In the genomic region with DNA sequence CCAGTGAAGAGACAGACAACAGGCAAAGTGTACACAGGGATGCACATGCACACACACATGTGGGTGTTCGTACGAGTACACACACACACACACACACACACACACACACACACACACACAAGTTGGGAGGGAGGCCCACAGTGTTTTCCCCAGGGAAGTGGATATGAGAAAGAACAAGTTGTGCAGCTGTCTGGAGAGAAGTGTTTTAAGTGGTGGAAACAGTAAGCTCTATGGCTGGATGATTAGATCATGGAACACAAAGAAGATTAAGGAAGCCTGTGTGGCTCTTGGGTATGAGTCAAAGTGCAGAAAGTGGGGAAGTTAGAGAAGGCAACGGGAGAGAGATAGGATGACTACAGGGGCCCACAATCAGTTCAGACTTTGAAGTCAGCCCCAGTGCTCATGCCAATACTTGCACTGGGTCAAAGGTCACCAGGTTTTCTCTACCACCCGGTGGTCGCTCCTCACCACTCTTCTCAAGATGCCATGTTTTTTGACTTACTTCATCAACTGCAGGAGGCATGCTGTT, we compare ENCODE assay signal across 23 mouse cellular contexts.
DNase-seq lines count a peak whose midpoint lies in the region; ATAC-seq and TF ChIP-seq lines count a peak whose summit lies in the region.
"Had no signal": no experiment of that assay in that cellular context is flagged by ENCODE, and none has a peak within 500 bp of the region (broad histone marks: within the 10 kb centered on the region; RNA-seq: fewer than 3 reads in every experiment).

No protein-coding gene starts in this region.

- no peak for TF ChIP-seq CTCF in intestine, postnatal 0 days (IDR thresholded peaks at IDR 0.05; ENCODE audit: low read depth)

- WGBS in embryonic facial prominence, embryonic 14.5 days, result 61% methylated on average over 5 of the region's 5 CpGs
- WGBS in embryonic facial prominence, embryonic 10.5 days, result 70% methylated on average over 5 of the region's 5 CpGs
- 55% methylated on average over 5 of the region's 5 CpGs for WGBS in intestine, embryonic 14.5 days
- 52% methylated on average over 5 of the region's 5 CpGs for WGBS in intestine, postnatal 0 days
- 51% methylated on average over 5 of the region's 5 CpGs for WGBS in heart, embryonic 16.5 days
- 72% methylated on average over 5 of the region's 5 CpGs for WGBS in midbrain, embryonic 13.5 days

- no peak overlapping the region for H3K9ac ChIP-seq in embryonic facial prominence, embryonic 14.5 days (ENCODE audit: low read depth, low read length)
- H3K9ac ChIP-seq in intestine, embryonic 14.5 days (ENCODE audit: low read length), result no peak overlapping the region
- no peak overlapping the region for H3K9ac ChIP-seq in intestine, postnatal 0 days (ENCODE audit: low read depth, low read length)
- H3K9ac ChIP-seq in heart, embryonic 16.5 days (ENCODE audit: low read length), result no peak overlapping the region
- no peak overlapping the region for H3K9ac ChIP-seq in midbrain, embryonic 13.5 days (replicated peaks)
- H3K9ac ChIP-seq: embryonic facial prominence, embryonic 13.5 days; limb, embryonic 13.5 days; liver, embryonic 12.5 days; midbrain, embryonic 15.5 days; neural tube, embryonic 12.5 days had no signal

- no peak overlapping the region for H3K4me2 ChIP-seq in embryonic facial prominence, embryonic 14.5 days (ENCODE audit: low read depth, low read length)
- H3K4me2 ChIP-seq in intestine, embryonic 14.5 days (ENCODE audit: low read length), result no peak overlapping the region
- H3K4me2 ChIP-seq in intestine, postnatal 0 days (replicated peaks; ENCODE audit: low read depth), result no peak overlapping the region
- no peak overlapping the region for H3K4me2 ChIP-seq in heart, embryonic 16.5 days (ENCODE audit: low read depth, low read length)
- no peak overlapping the region for H3K4me2 ChIP-seq in midbrain, embryonic 13.5 days (replicated peaks)
- H3K4me2 ChIP-seq: embryonic facial prominence, embryonic 13.5 days; limb, embryonic 13.5 days; liver, embryonic 12.5 days; midbrain, embryonic 15.5 days; neural tube, embryonic 12.5 days had no signal

- H3K27me3 ChIP-seq in embryonic facial prominence, embryonic 14.5 days (replicated peaks; ENCODE audit: control insufficient read depth, insufficient read depth, low read length), result no peaks in the 10 kb centered on the region
- H3K27me3 ChIP-seq in embryonic facial prominence, embryonic 10.5 days (replicated peaks; ENCODE audit: low read depth, poor library complexity, severe bottlenecking), result no peaks in the 10 kb centered on the region
- H3K27me3 ChIP-seq in intestine, embryonic 14.5 days (replicated peaks; ENCODE audit: control insufficient read depth, insufficient read depth, low read length), result no peaks in the 10 kb centered on the region
- no peaks in the 10 kb centered on the region for H3K27me3 ChIP-seq in intestine, postnatal 0 days (replicated peaks; ENCODE audit: control insufficient read depth, insufficient read depth, low read length)
- no peaks in the 10 kb centered on the region for H3K27me3 ChIP-seq in heart, embryonic 16.5 days (ENCODE audit: control insufficient read depth, insufficient read depth, low read length)
- no peaks in the 10 kb centered on the region for H3K27me3 ChIP-seq in midbrain, embryonic 13.5 days
- H3K27me3 ChIP-seq: embryonic facial prominence, embryonic 13.5 days; limb, embryonic 13.5 days; liver, embryonic 12.5 days; midbrain, embryonic 15.5 days; neural tube, embryonic 12.5 days had no signal

- no peaks in the 10 kb centered on the region for H3K36me3 ChIP-seq in embryonic facial prominence, embryonic 14.5 days (ENCODE audit: control insufficient read depth, insufficient read depth, low read length)
- no peaks in the 10 kb centered on the region for H3K36me3 ChIP-seq in embryonic facial prominence, embryonic 10.5 days (replicated peaks)
- H3K36me3 ChIP-seq in intestine, embryonic 14.5 days (ENCODE audit: control insufficient read depth, insufficient read depth, low read length), result no peaks in the 10 kb centered on the region
- H3K36me3 ChIP-seq in intestine, postnatal 0 days (ENCODE audit: control insufficient read depth, insufficient read depth), result no peaks in the 10 kb centered on the region
- H3K36me3 ChIP-seq in heart, embryonic 16.5 days (ENCODE audit: control insufficient read depth, insufficient read depth), result no peaks in the 10 kb centered on the region
- no peaks in the 10 kb centered on the region for H3K36me3 ChIP-seq in midbrain, embryonic 13.5 days
- H3K36me3 ChIP-seq: embryonic facial prominence, embryonic 13.5 days; limb, embryonic 13.5 days; liver, embryonic 12.5 days; midbrain, embryonic 15.5 days; neural tube, embryonic 12.5 days had no signal

- peaks cover 6% of the 10 kb centered on the region; the same call in 1 of the 2 replicates for H3K9me3 ChIP-seq in embryonic facial prominence, embryonic 14.5 days (ENCODE audit: control insufficient read depth, low read length)
- no peaks in the 10 kb centered on the region for H3K9me3 ChIP-seq in embryonic facial prominence, embryonic 10.5 days
- H3K9me3 ChIP-seq in intestine, embryonic 14.5 days (ENCODE audit: control insufficient read depth, low read length), result no peaks in the 10 kb centered on the region
- H3K9me3 ChIP-seq in intestine, postnatal 0 days (ENCODE audit: control insufficient read depth), result no peaks in the 10 kb centered on the region
- no peaks in the 10 kb centered on the region for H3K9me3 ChIP-seq in heart, embryonic 16.5 days (replicated peaks; ENCODE audit: control insufficient read depth, low read length)
- no peaks in the 10 kb centered on the region for H3K9me3 ChIP-seq in midbrain, embryonic 13.5 days
- H3K9me3 ChIP-seq: embryonic facial prominence, embryonic 13.5 days; limb, embryonic 13.5 days; liver, embryonic 12.5 days; midbrain, embryonic 15.5 days; neural tube, embryonic 12.5 days had no signal

- peak; percentile 55 for DNase-seq in embryonic facial prominence, embryonic 14.5 days (ENCODE audit: low spot score)
- DNase-seq in embryonic facial prominence, embryonic 10.5 days (ENCODE audit: low spot score), result no peak
- DNase-seq in intestine, embryonic 14.5 days (ENCODE audit: low spot score), result peak; percentile 18
- DNase-seq in MN1 (ENCODE audit: low spot score), result peak; percentile 32
- DNase-seq in frontal cortex, postnatal 25 days (ENCODE audit: low spot score in 2 of 2), result no peak
- DNase-seq: adrenal gland, postnatal 14 days; cerebellum, adult 2 months; cerebellum, postnatal 25 days; kidney, adult 2 months; kidney, postnatal 25 days; lung, adult 2 months; thymus, postnatal 25 days had no signal

- H3K4me3 ChIP-seq in embryonic facial prominence, embryonic 14.5 days (ENCODE audit: low read depth, low read length), result no peak overlapping the region
- no peak overlapping the region for H3K4me3 ChIP-seq in embryonic facial prominence, embryonic 10.5 days
- H3K4me3 ChIP-seq in intestine, embryonic 14.5 days (ENCODE audit: low read depth, low read length), result no peak overlapping the region
- no peak overlapping the region for H3K4me3 ChIP-seq in intestine, postnatal 0 days (ENCODE audit: low read depth, low read length)
- H3K4me3 ChIP-seq in heart, embryonic 16.5 days (ENCODE audit: low read length), result no peak overlapping the region
- no peak overlapping the region for H3K4me3 ChIP-seq in midbrain, embryonic 13.5 days (replicated peaks)
- H3K4me3 ChIP-seq: embryonic facial prominence, embryonic 13.5 days; layer of hippocampus, adult 2 months; limb, embryonic 13.5 days; liver, embryonic 12.5 days; midbrain, embryonic 15.5 days; neural tube, embryonic 12.5 days had no signal

- no peak for ATAC-seq in embryonic facial prominence, embryonic 14.5 days (ENCODE audit: low read depth)
- ATAC-seq in intestine, embryonic 14.5 days (replicated peaks; ENCODE audit: low FRiP score, low TSS enrichment, low read depth), result no peak
- ATAC-seq in intestine, postnatal 0 days, result no peak
- 0 out of 2 replicates have a peak, but pooled peaks have one; percentile 37 for ATAC-seq in heart, embryonic 16.5 days (replicated peaks; ENCODE audit: extremely low read depth, insufficient read depth, low FRiP score)
- no peak for ATAC-seq in midbrain, embryonic 13.5 days
- ATAC-seq: forebrain, embryonic 16.5 days; hindbrain, embryonic 16.5 days; liver, embryonic 12.5 days; midbrain, embryonic 15.5 days had no signal

- no peak overlapping the region for H3K27ac ChIP-seq in embryonic facial prominence, embryonic 14.5 days (replicated peaks; ENCODE audit: low read depth, low read length)
- no peak overlapping the region for H3K27ac ChIP-seq in embryonic facial prominence, embryonic 10.5 days (replicated peaks)
- no peak overlapping the region for H3K27ac ChIP-seq in intestine, embryonic 14.5 days (ENCODE audit: low read depth)
- no peak overlapping the region for H3K27ac ChIP-seq in intestine, postnatal 0 days (ENCODE audit: low read depth, low read length)
- no peak overlapping the region for H3K27ac ChIP-seq in heart, embryonic 16.5 days (ENCODE audit: low read length)
- H3K27ac ChIP-seq in midbrain, embryonic 13.5 days, result no peak overlapping the region
- H3K27ac ChIP-seq: embryonic facial prominence, embryonic 13.5 days; layer of hippocampus, adult 2 months; limb, embryonic 13.5 days; liver, embryonic 12.5 days; midbrain, embryonic 15.5 days; neural tube, embryonic 12.5 days had no signal

- H3K4me1 ChIP-seq in embryonic facial prominence, embryonic 14.5 days (ENCODE audit: control insufficient read depth, insufficient read depth, low read length), result no peaks in the 10 kb centered on the region
- peaks cover 37% of the 10 kb centered on the region for H3K4me1 ChIP-seq in embryonic facial prominence, embryonic 10.5 days
- H3K4me1 ChIP-seq in intestine, embryonic 14.5 days (replicated peaks; ENCODE audit: control insufficient read depth, insufficient read depth, low read length), result no peaks in the 10 kb centered on the region; the same call in 1 of the 2 replicates
- no peaks in the 10 kb centered on the region for H3K4me1 ChIP-seq in intestine, postnatal 0 days (replicated peaks; ENCODE audit: control insufficient read depth, insufficient read depth, low read length)
- H3K4me1 ChIP-seq in heart, embryonic 16.5 days (ENCODE audit: control insufficient read depth, insufficient read depth, low read length), result no peaks in the 10 kb centered on the region
- peaks cover 9% of the 10 kb centered on the region; the same call in 1 of the 2 replicates for H3K4me1 ChIP-seq in midbrain, embryonic 13.5 days (replicated peaks)
- H3K4me1 ChIP-seq: liver, embryonic 12.5 days; neural tube, embryonic 12.5 days had no signal

Comparison
In these comparisons a context has a peak if more than half of its experiments do, and no peak if none do; other contexts are left out.
1. DNase-seq: peak in embryonic facial prominence, embryonic 14.5 days (single experiment), intestine, embryonic 14.5 days (single experiment) and MN1 (single experiment); none in embryonic facial prominence, embryonic 10.5 days (single experiment) and frontal cortex, postnatal 25 days (0 of 2).